Mouse (Mus musculus) right cerebral cortex, postnatal 25 days (tissue): ENCODE results near the gene Anks1b.
A peak's percentile ranks its signal among the peaks of the same experiment; 100 is the strongest.

Experiments used
- DNase-seq: peaks from one replicate; pipeline ENCODE4 v3.0.0; 2022

The Anks1b gene

DNA sequence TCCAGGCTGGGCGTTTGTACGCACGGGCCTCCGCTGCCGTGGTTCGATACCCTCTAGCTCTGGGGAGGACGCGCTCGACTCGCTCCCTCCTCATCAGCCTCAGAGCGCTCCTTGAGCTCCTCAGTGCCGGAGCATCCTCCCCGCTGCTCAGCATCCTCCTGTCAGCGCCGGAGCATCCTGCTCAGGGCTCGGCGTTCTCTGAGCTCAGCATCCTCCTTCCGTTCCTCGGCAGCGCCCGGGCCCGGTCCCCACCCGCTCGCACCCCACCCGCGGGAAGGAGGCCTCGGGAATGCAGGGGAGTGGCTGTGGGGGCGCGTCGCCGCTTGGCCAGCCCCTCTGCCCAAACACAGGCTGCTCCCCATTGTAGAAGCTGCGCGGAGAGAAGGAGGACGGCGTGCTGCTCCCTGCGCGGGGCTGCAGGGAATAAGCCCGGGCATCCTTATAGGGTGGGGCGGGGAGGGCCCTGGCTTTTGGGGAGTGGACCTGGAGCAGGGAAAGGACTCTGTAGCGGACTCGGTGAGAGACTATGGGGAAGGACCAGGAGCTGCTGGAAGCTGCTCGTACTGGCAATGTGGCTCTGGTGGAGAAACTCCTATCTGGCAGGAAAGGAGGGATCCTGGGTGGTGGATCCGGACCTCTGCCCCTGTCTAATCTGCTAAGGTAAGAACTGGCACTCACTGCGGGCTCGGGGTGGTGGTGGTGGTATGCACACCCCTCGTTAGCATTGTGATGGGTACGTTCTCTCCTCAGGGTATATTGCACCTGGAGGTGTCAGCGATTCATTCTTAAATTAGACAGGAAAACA lies at the start of gene Anks1b:
Gene Anks1b, plus strand, starts transcription at position 364 of the 805 bp plus-strand sequence.
- peak; percentile 85 for DNase-seq

DNA sequence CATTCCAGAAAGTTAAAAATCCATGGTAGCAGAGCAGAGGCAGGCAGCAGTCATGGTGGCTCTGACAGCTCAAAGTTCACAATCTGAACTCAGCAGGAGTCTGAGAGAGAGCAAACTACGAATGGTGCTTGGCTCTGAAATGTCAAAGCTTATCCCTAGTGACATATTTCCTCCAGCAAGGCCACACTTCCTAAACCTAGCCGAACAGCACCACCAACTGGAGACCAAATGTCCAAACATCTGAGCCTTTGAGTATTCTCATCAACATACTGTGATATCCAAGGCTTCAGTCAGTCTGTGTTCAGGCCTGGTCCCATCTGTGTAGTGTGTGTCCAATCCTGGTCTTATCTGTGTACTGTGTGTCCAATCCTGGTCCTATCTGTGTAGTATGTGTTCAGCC lies 49.4 kb upstream of the Anks1b start:
- no peak for DNase-seq

DNA sequence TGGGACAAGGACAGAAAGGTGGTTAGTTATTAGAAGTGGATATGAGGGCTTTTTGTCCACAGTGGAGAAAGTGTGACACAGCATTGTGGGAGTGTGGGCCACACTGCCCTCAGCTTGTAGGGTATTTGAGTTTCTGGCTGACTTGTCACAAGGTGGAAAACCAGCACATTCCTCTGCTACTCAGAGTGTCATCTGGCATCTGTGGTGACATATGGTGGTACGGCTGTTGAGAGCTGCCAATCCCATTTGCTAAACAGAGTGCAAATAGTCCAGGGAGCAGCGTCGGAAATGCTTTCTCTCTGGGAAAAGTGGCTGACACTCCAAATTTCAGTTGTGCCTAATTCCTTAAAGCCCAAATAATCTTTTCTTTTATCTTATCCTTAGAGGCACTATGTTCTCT lies 46.4 kb upstream of the Anks1b start:
- no peak for DNase-seq

DNA sequence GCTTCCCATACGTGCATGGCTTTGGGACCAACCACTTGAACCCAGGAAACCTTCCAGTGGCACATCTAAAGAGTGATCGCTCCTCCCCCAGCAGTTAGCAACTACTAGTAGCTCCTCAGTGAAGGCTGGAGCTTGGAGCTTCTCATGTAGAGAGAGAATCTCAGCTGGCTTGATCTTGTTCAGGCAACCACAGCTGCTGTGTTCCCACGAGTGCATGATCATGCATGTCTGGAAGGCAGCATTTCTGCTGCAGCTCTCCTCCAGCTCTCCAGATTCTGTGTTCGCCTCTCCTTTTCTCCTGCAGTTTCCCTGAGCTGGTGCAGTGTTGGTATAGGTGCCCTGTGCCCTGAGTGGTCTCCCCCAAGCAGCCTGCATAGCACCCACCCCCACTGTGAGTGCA lies 41.0 kb upstream of the Anks1b start:
- no peak for DNase-seq

DNA sequence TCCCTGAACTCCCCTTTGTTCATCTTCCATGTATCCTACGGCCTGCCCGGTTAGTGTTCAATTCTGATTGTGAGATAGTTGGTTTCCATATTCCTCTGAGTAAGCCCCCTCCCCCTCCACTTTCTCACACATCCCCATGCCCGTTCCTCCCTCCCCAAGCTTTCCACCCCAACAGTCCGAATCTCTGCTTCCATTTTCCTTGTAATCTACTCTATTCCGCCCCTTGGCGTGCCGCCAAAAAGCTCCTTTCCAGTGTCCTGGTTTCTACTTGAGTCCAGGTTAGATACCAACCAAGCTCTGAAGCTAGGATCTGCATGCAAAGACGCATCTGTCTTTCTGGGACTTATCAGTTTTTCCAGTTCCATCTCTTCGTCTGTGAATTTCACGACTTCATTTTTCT lies 40.1 kb upstream of the Anks1b start:
- no peak for DNase-seq

DNA sequence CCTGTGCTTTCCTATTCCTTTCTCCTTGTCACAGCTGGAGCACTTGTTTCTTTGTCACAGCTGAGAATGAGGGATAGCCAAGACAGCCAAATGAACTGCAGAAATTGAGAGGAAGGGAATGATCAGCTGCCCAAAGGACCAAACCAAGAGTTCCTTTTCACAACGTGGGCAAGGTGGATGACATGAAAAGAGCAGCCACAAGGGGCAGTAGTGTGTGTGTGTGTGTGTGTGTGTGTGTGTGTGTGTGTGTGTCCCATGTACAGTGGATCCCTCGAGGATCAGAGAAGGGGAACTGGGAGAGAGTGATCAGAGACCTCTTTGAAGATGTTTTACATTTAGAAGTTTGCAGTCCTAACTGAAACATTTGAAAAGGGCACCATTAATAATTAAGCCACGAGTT lies 35.8 kb upstream of the Anks1b start:
- no peak for DNase-seq

DNA sequence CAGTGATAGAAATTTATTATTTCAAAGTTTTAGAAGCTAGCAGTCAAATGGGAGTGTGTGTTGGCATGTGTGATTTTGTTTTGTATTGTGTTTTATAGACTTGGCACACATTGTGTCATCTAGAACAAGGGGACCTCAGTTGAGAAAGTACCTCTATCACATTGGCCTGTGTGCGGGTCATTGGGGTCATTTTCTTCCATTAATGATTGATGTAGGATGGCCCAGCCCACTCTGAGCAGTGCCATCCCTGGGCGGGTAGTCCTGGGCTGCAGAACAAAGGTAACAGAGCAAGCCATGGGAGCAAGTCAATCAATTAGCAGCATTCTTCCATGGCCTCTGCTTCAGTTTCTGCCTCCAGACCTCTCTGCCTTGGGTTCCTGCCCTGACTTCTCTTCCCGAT lies 34.5 kb upstream of the Anks1b start:
- no peak for DNase-seq

DNA sequence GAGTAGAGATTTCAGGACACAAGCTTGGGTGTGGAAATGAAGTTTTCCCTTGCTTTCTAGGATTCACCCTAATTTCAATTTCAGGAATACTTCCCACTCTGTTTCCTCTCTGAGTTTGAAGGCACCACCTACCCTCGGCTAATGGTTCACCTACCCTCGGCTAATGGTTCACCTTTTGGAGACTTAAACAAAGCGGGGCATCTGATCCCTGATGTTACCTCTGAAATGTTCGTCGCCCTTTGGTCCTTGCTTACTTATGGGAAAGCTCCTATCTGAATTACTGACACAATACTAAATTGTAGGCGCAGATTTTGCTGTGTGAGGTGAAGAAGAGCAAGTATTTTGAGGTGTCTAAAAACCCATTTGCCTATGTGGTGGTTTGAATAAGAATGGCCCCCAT lies 22.4 kb upstream of the Anks1b start:
- DNase-seq, result no peak

DNA sequence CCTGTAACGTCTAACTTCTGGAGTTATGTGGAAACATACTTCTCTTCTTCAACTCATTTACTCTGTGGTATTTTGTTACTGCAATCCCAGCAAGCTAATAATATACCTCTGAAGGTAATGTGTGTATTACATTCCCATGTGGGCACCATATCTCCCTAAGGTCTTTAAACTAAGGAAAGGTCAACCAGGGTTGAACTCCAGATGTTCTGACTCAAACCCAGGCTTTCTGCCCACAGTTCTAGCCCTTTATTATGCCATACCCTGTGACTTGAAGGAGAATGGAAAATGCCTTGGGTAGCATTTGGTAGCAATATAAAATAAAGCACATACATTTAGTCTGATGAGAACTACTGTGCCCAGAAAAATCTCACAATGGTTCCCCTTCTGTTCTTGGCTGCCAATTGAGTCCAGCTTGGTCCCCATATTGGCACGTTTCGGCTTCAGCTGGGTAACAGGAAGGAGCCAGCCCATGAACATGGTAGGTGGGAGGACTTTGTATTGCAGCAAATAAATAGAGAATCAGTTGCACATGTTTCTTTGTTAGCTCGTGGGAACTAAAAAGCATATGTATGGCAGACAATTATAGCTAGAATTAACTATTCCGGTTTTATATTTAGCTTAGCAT lies 17.9 kb upstream of the Anks1b start:
- DNase-seq, result peak; percentile 47

DNA sequence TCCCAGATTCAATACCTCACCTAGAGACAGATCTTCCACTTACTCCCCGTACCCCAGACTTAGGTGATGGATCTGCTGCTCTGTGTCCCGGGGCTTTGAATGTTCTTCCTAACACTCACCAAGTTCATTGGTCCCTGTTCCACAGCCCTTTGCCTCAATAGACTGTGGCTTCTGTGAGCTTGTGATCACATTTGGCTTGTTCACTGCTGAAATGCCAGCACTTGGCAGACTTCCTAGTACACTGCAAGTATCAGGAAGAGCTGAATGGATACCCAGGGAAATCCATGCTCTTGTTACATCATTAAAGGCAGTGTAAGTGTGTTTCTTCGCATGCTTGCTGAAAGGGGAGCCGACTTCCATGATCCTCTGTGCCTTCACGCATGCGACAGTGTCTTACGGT lies 17.0 kb upstream of the Anks1b start:
- peak; percentile 32 for DNase-seq

DNA sequence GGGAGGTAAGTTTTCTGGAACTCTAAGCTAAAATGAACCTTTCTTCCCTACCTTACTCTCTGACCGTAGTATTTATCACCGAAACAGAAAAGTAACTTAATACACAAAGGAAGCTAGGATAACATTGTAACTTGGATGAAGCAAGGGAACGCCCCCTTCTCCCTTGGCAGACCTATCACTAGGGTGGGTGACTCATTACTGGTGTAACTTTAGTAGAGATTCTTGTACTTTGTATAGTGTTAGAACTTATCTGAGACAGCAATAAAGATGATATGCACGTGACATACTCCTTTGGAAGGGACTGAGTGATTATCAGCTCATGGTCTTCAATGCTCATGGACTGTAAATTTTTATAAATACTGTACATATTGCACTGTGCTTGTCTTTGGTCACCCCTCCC lies 5.1 kb upstream of the Anks1b start:
- DNase-seq, result no peak

DNA sequence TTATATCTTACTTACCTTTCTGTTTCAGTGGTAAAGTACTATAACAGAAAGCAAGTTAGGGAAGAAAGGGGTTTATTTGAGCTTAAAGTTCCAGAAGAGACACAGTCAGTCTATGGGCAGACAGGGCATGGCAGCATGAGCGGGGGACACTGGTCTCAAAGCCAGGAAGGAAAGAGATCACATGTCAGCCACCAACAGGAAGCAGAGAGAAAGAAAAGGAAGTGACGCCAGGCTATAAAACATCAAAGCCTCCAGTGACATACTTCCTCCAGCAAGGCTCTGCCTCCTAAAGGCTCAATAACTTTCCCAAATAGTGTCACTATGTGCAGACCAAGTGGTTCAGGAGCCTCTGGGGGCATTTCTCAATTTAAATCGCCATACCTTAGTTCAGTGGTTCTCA lies 4.5 kb upstream of the Anks1b start:
- no peak for DNase-seq

DNA sequence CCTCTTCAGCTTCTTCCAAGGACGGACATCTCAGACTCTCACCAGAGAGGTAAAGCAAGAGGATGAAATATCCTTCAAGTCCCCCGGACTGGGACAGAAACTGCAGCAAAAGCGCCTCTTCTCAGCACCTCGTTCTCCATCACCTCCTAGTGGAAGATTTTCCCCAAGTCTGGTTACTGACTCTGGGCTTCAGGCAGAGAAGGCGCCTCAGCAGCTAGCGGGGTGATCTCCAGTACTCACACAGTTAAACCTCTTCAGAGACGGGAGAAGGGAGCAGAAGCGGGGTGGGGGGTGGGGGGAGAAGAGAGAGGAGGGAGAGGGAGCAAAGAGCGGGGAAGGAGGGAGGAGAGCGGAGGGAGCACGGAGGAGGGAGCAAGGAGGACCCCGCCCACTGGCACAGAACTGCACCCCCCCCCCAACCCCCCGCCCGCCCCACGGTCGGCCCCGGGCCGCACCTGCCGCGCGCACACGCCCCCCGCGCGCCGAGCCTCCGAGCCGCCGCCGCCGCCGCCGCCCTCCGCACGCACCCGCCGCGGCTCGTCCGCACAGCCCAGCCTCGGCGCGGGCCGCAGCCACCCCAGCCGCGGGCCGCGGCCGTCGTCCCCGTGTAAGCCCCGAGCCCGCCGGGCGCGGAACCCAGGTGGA lies 686 bp upstream of the Anks1b start:
- DNase-seq, result peak; percentile 54

DNA sequence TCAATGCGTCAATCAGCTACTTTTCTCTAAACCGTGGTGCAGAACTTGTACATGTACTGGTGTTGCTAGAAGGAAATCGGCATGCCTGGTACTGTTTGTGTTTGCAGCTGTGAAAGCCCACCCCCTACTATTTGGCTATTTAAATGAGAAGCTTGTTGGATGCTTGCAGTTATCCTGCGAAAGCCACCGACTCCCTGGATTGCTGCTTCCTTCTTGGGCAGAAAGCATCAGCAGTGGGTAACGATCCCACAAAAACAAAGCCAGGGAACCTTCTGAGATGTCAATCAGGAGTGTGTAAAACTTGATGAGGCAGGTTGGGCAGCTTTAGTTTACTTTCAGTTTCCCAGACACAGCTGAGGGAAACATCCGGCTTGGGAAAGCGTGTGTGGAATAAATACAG lies 727 bp downstream of the Anks1b start:
- DNase-seq, result peak; percentile 16

DNA sequence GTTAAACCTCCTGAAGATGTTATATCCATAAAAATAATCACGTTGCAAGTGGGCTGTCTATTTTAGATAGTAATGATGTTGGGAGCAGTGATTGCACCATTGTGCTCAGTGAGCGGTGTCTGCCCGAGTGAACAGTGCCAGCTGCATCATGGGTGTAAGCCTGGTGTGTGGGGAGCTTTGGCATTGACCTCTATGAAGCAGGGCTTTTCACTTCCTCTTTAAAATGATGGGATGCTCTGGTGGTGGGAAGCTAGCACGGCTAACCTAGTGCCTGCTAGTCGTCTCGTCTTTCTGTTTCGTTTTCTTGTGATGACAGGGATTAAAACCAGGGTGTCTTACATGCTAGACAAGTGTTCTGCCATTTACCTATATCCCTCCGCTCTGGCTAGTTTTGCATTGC lies 10.3 kb downstream of the Anks1b start:
- no peak for DNase-seq

DNA sequence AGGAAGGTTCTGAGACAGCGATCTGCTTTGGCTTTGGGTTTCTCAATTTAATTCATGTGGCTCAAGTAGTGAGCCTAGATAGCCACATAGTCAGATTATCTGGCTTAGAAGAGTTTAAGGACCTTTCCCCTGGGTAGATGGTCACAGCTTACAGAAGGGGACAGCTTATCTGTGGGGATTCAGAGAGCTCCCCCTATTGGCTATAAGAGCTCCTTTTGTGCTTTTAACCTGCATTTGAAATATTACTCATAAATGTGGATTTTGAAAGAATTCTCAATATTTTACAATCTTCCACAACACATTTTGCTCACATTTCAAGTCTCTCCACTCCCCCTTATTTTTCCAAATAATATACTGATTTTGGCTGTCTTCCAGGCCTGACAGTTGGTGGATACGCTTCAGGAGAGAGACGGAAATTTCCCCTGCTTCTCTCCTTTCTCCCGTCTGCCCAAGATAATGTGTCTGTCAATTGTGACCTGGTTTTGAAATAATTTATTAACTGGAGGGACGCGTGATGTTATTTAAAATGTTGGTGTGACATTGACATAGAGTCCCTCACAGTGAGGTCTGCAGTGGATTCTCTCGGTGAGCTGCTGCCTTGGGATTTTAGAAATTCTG lies 29.5 kb downstream of the Anks1b start:
- no peak for DNase-seq

DNA sequence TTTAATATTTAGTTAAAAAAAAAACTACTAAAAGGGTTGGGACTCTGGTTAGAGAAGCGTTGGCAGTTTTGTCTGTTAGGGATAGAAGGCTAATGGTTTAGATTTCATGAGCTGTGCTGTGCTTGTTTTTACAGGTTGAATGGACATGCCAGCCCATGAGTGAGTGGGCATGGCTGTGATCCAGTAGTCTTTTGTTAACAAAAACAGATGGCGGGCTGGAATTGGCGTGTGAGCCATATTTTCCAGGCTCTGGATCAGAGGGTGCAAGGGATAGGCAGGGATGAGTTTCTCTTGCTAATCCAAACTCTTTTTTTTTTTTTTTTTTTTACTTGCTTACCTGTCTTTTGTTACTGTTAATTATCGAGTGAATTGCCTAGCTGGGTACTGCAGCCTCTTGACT lies 38.6 kb downstream of the Anks1b start:
- DNase-seq, result no peak

DNA sequence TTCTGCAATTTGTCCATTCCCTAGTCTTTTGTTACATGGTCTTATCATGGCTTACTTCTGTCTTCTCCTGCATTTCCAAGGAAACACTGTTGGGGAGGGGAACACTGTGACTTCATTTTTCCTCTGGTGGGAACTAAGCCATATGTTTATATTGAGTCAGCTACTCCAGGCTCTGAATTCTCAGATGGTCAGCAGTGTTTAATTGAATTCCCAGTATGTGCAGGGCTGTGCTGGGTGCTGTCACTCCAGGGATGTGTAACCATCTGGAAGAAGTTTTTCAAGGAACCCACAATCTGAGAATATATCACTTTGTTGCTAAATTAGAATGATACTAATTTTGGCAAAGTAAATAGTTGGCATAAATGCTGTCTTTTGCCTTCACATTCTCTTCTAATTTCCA lies 39.9 kb downstream of the Anks1b start:
- DNase-seq, result no peak

DNA sequence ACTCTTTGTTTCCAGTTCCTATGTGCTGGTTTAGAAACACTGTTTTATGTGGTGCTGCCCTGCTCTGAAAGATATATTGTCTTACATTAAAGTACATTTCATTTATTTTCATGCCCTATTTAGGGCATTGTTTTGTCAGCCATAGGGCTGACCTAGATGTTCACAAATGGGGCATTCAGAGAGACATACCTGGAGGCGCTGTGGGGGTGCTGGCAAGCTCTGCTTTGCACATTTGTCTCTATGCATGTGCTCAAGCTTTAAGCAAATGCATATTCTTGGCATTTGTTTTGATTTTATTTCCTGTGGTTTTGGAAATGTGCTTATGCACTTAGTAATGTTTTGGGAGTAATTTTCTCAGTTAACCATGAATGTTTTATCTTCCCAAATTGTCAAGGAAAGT lies 43.8 kb downstream of the Anks1b start:
- no peak for DNase-seq

DNA sequence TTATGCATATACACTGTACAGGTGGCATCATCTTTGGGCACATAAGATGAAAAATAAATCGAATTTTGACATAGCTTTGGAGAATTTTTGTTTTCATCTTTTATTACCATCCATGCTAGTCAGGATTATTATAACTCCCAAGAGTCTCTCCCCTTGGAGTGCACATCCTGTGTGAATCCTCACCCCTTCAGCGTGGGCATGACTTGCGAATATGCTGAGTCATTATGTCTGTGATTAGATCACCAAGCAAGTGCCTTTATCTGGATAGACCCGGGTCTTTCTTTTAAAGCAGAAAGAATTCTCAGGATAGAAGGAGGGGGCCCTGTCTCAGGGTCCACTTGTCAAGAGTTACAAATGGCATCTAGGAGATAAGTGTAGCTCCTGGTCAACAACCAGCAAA lies 48.7 kb downstream of the Anks1b start:
- no peak for DNase-seq

DNA sequence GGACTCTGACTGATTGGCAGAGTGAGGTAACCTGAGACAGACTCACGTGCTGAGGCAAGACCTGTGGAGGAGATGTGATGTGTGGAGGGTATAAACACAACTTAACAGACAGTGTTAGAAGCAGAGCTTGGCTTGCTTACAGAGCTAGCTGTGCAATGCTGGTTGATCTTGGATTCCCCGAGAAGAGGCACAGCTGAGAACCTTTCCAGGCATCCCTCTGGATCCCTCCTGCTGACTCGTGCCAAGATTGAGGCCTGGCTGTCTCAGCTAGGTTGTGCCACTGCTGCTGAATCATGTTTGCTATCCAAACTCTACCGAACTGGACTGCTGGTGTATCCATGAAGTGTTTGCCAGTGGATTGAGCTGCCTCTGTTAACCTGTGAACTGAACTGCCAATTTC lies 68.9 kb downstream of the Anks1b start:
- DNase-seq, result no peak

DNA sequence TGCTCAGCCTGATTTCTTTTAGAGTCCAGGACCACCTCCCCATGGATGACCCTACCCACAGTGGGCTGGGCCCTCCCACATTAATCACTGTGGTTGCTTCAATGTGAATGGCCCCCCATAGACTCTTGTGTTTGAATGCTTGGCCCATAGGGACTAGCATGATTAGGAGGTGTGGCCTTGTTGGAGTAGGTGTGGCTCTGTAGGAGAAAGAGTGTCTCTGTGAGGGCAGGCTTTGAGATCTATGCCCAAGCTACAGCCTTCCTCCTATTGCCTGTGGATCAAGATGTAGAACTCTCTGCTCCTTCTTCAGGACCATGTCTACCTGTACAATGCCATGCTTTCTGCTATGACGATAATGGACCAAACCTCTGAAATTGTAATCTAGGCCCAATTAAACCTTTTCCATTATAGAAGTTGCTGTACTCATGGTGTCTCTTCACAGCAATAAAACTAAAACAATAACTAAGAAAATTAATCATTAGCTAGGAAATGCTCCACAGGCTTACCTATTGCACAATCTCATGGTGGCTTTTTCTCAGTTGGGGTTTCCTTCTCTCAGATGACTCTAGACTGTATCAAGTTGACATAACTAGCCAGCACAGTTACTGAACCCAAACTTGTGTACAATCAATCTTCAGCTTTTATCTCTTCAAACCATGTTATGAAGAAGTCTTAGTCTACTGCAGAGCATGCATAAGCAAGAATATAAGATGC lies 73.5 kb downstream of the Anks1b start:
- no peak for DNase-seq

DNA sequence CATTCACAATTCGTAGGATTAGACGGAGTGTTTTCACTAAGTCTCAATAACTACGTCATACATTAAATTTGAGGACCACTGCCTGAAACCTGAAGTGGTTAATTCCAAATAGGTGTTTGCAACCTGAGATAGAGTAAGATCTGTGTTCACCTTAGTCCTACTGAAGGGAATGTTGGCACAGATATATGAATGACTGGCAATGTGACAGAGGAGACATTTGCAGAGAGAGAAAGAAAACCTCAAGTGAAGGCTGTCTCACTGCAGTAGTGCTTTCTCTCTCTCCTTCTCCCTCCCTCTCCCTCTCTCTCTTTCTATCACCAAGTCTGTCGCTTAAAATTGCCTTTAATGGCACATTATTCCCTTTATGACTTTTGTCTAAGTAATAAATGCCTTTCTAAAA lies 101.1 kb downstream of the Anks1b start:
- DNase-seq, result no peak
